Mouse (Mus musculus) thymus, adult 18-20 months (tissue): ENCODE measurements at regions not wholly inside any gene's neighbourhood (a gene's known extent, or its start where the extent isn't known, plus 50 kb on each side); places are given as distances from the start of the nearest gene placed in this dataset.
A peak's percentile ranks its signal among the peaks of the same experiment; 100 is the strongest.

Experiments
- DNase-seq, 2 experiments: peaks; one replicate each; pipeline ENCODE4 v3.0.0; 2022; ENCODE audit warnings: mixed read lengths in 2 of 2

- DNase-seq: no peak
Measured at GRCm38 (mm10) chr8:34447880-34448830, 336.6 kb upstream of the Gm10131 start.

GRCm38 (mm10) chr8:34442688-34443087 lies 331.2 kb upstream of the Gm10131 start:
- no peak for DNase-seq

GRCm38 (mm10) chr8:34441756-34442155 lies 330.2 kb upstream of the Gm10131 start:
- no peak for DNase-seq

- DNase-seq: no peak
Measured at GRCm38 (mm10) chr8:34440771-34441170, 329.2 kb upstream of the Gm10131 start.

- no peak for DNase-seq
Measured at GRCm38 (mm10) chr8:34438771-34439170, 327.2 kb upstream of the Gm10131 start.

GRCm38 (mm10) chr8:34431985-34432384 lies 320.4 kb upstream of the Gm10131 start:
- no peak for DNase-seq

GRCm38 (mm10) chr8:34429231-34429630 lies 317.7 kb upstream of the Gm10131 start:
- DNase-seq: no peak

GRCm38 (mm10) chr8:34401571-34401970 lies 290.0 kb upstream of the Gm10131 start:
- no peak for DNase-seq

- DNase-seq: no peak
Measured at GRCm38 (mm10) chr8:34398914-34399813, 287.6 kb upstream of the Gm10131 start.

GRCm38 (mm10) chr8:34397583-34398411 lies 286.3 kb upstream of the Gm10131 start:
- peak; percentile 8 to 48 for DNase-seq

GRCm38 (mm10) chr8:34397225-34397582 lies 285.7 kb upstream of the Gm10131 start:
- DNase-seq: no peak

- DNase-seq: no peak
Measured at GRCm38 (mm10) chr8:34392981-34393828, 281.7 kb upstream of the Gm10131 start.

GRCm38 (mm10) chr8:34392208-34392980 lies 280.9 kb upstream of the Gm10131 start:
- DNase-seq: no peak

- DNase-seq: no peak
Measured at GRCm38 (mm10) chr8:34385806-34386439, 274.4 kb upstream of the Gm10131 start.

- DNase-seq: no peak
Measured at GRCm38 (mm10) chr8:34380615-34381014, 269.1 kb upstream of the Gm10131 start.

GRCm38 (mm10) chr8:34377154-34377553 lies 265.6 kb upstream of the Gm10131 start:
- DNase-seq: no peak

- DNase-seq: no peak
Measured at GRCm38 (mm10) chr8:34374242-34374641, 262.7 kb upstream of the Gm10131 start.

- DNase-seq: no peak
Measured at GRCm38 (mm10) chr8:34372666-34372980, 261.1 kb upstream of the Gm10131 start.

- no peak for DNase-seq
Measured at GRCm38 (mm10) chr8:34371973-34372665, 260.6 kb upstream of the Gm10131 start.

GRCm38 (mm10) chr8:34371391-34371790 lies 259.9 kb upstream of the Gm10131 start:
- DNase-seq: no peak
